Mouse (Mus musculus): Measurements from ENCODE around the gene Slc38a6. TPM values are rescaled to one million over a fixed set of nuclear protein-coding genes. Genes with fewer than 3 reads are reported as not detected.

The Slc38a6 gene
- total and polyA plus RNA-seq, 3 experiments: 3.1 to 6.1 TPM; not detected in 1

DNA sequence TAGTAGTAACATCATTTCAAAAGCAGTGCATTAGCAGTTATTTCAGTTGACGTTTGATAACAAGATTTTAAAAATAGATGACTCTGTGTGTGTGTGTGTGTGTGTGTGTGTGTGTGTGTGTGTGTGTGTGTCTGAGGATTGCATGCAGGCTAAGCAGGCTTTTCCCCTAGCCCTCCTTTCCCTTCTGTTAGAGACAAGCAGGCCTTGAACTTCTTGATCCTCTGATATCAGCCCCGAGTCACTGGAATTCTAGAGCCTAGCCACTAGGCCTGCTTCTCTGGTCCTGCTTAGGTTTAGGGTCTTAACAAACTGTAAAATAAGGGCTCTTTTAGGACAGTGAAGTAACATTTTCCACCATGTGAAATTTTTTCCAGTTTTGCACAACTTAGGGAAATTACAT lies 38.6 kb downstream of the Slc38a6 start:
- Histone ChIP-seq H3K79me2 (ENCODE audit: control insufficient read depth, insufficient read depth, low read length, poor library complexity) (no peaks in the 10 kb centered on the region), H3K9me3 (replicated peaks; ENCODE audit: insufficient read depth, low read length) (no peaks in the 10 kb centered on the region), H3K4me1 (ENCODE audit: control insufficient read depth in 1 of 2, insufficient read depth in 2 of 2, low read length in 2 of 2) (no peaks in the 10 kb centered on the region; a peak in 1 of 4 replicates), H3K36me3 (ENCODE audit: control insufficient read depth in 1 of 2, insufficient read depth in 2 of 2, low read length in 2 of 2) (no peaks in the 10 kb centered on the region), H3K4me3 (ENCODE audit: control insufficient read depth in 1 of 2, insufficient read depth in 1 of 2, low read depth in 2 of 2, low read length in 2 of 2) (no peak overlapping the region), H3K27me3 (ENCODE audit: control insufficient read depth in 1 of 2, insufficient read depth in 2 of 2, low read length in 2 of 2) (no peaks in the 10 kb centered on the region), H3K9ac (ENCODE audit: control insufficient read depth, low read depth, low read length, poor library complexity, severe bottlenecking) (no peak overlapping the region), H3K27ac (ENCODE audit: control insufficient read depth, low read depth, low read length) (no peak overlapping the region)
- no peak for DNase-seq (ENCODE audit: low read depth, low spot score)
- no peak for TF ChIP-seq CTCF (IDR thresholded peaks at IDR 0.05 in 2 of 3, conservative IDR thresholded peaks at IDR 0.05 in 1 of 3; ENCODE audit: control insufficient read depth in 1 of 3, insufficient read depth in 1 of 3, low read depth in 2 of 3, low read length in 3 of 3, poor library complexity in 1 of 3, severe bottlenecking in 1 of 3)
- 0 out of 2 replicates have a peak, but pooled peaks have one; percentile 15 for TF ChIP-seq MYB (IDR thresholded peaks at IDR 0.05; ENCODE audit: low read depth, low read length)
- no peak for TF ChIP-seq BHLHE40 (IDR thresholded peaks at IDR 0.05; ENCODE audit: borderline replicate concordance, low read depth, low read length)
- peak; percentile 20; the same call in 1 of the 2 replicates for TF ChIP-seq MEF2A (IDR thresholded peaks at IDR 0.05; ENCODE audit: extremely low read depth, insufficient replicate concordance, low read depth, low read length, poor library complexity, severe bottlenecking)
- no peak for TF ChIP-seq POLR2AphosphoS2 (IDR thresholded peaks at IDR 0.05; ENCODE audit: low read length)
- no peak for TF ChIP-seq MAFK (IDR thresholded peaks at IDR 0.05; ENCODE audit: borderline replicate concordance, low read depth, low read length)
- no peak for TF ChIP-seq SIN3A (IDR thresholded peaks at IDR 0.05; ENCODE audit: low read length)

- Histone ChIP-seq H3K27me3 (ENCODE audit: control insufficient read depth in 1 of 2, insufficient read depth in 2 of 2, low read length in 2 of 2) (no peaks in the 10 kb centered on the region), H3K4me1 (ENCODE audit: control insufficient read depth in 1 of 2, insufficient read depth in 2 of 2, low read length in 2 of 2) (no peaks in the 10 kb centered on the region; a peak in 1 of 4 replicates), H3K36me3 (ENCODE audit: control insufficient read depth in 1 of 2, insufficient read depth in 2 of 2, low read length in 2 of 2) (no peaks in the 10 kb centered on the region), H3K9ac (ENCODE audit: control insufficient read depth, low read depth, low read length, poor library complexity, severe bottlenecking) (no peak overlapping the region), H3K4me3 (ENCODE audit: control insufficient read depth in 1 of 2, insufficient read depth in 1 of 2, low read depth in 2 of 2, low read length in 2 of 2) (no peak overlapping the region), H3K79me2 (ENCODE audit: control insufficient read depth, insufficient read depth, low read length, poor library complexity) (no peaks in the 10 kb centered on the region), H3K9me3 (replicated peaks; ENCODE audit: insufficient read depth, low read length) (no peaks in the 10 kb centered on the region), H3K27ac (ENCODE audit: control insufficient read depth, low read depth, low read length) (no peak overlapping the region)
- no peak for DNase-seq (ENCODE audit: low read depth, low spot score)
- no peak for TF ChIP-seq ZC3H11A (IDR thresholded peaks at IDR 0.05; ENCODE audit: low read depth, low read length)
- TF ChIP-seq NRF1 (IDR thresholded peaks at IDR 0.05; ENCODE audit: insufficient read depth, low read depth, low read length, poor library complexity, severe bottlenecking): no peak
- no peak for TF ChIP-seq CHD2 (IDR thresholded peaks at IDR 0.05; ENCODE audit: low read length)
- no peak for TF ChIP-seq CTCF (IDR thresholded peaks at IDR 0.05 in 2 of 3, conservative IDR thresholded peaks at IDR 0.05 in 1 of 3; ENCODE audit: control insufficient read depth in 1 of 3, insufficient read depth in 1 of 3, low read depth in 2 of 3, low read length in 3 of 3, poor library complexity in 1 of 3, severe bottlenecking in 1 of 3)
- no peak for TF ChIP-seq POLR2AphosphoS2 (IDR thresholded peaks at IDR 0.05; ENCODE audit: low read length)
- no peak for TF ChIP-seq NELFE (IDR thresholded peaks at IDR 0.05; ENCODE audit: low read depth, low read length)
- TF ChIP-seq HCFC1 (IDR thresholded peaks at IDR 0.05; ENCODE audit: low read depth, low read length): no peak
- no peak for TF ChIP-seq MYC (IDR thresholded peaks at IDR 0.05; ENCODE audit: low read depth, low read length)
- no peak for TF ChIP-seq GATA1 (IDR thresholded peaks at IDR 0.05; ENCODE audit: low read depth, low read length)
- no peak for TF ChIP-seq USF1 (IDR thresholded peaks at IDR 0.05; ENCODE audit: low read depth, low read length)
- TF ChIP-seq POLR2AphosphoS5 (IDR thresholded peaks at IDR 0.05; ENCODE audit: borderline replicate concordance, low read depth, low read length): no peak
- no peak for TF ChIP-seq JUND (IDR thresholded peaks at IDR 0.05; ENCODE audit: low read depth, low read length)
- no peak for TF ChIP-seq MEF2A (IDR thresholded peaks at IDR 0.05; ENCODE audit: extremely low read depth, insufficient replicate concordance, low read depth, low read length, poor library complexity, severe bottlenecking)
- TF ChIP-seq CHD1 (IDR thresholded peaks at IDR 0.05; ENCODE audit: low read depth, low read length): no peak
- TF ChIP-seq SIN3A (IDR thresholded peaks at IDR 0.05; ENCODE audit: low read length): no peak
- no peak for TF ChIP-seq ZNF384 (IDR thresholded peaks at IDR 0.05; ENCODE audit: low read depth, low read length)
- TF ChIP-seq MAZ (IDR thresholded peaks at IDR 0.05; ENCODE audit: low read depth, low read length): no peak
- no peak for TF ChIP-seq TCF12 (IDR thresholded peaks at IDR 0.05; ENCODE audit: low read depth, low read length)
- TF ChIP-seq E2F4 (IDR thresholded peaks at IDR 0.05; ENCODE audit: borderline replicate concordance, low read depth, low read length): no peak
These were observed 39.0 kb downstream of the Slc38a6 start for GRCm38 (mm10) chr12:73325617-73326016.
